Mouse (Mus musculus): Measurements from ENCODE around the gene Krtap19-9b.

Gene Krtap19-9b

DNA sequence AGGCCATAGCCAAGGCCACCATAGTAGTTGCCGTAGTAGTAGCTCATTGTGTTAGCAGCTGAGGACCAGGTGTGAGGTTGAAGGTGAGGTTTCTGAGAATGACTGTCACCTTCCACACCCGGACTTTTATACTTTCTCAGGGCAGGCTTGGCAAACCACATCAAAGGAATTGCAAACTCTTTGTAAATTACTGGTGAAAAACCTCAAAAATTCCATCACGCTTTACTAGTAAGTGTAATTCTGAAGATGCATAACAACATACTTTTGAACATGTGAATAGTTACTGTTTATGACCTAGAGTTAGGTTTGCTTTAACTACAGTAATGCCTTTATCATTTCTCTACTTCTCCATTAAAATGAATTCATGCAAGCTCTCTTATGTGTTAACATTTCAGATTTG is at the start of gene Krtap19-9b:
Krtap19-9b (minus strand) TSS at position 101 of the 400 bp plus-strand sequence.
- DNase-seq (ENCODE audit: low spot score): no peak

- DNase-seq (ENCODE audit: low spot score): no peak
Measured at GRCm38 (mm10) chr16:88962773-88963172, 30.7 kb upstream of the Krtap19-9b start, which contains the start of gene Krtap16-3. TSS of gene Krtap16-3 (minus strand) at chr16:88962873.

DNA sequence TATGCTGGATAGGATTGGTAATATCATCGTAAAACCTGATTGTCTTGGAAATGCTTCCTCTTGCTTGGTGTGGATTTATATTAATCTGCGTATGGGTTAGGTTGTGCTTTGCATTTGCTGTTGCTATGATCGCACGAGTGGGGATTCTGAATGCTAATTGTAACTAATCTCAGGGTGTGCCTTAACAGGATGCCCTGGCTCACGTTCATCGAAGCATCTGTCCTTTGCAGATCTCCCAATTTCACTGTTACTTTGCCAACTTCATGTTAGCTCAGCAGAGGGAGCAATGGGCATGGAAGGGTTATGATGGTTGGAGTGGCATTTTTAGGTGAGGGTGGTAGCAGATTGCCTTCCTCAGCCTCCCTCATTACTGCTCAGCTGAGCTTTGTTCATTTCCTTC is 9.0 kb upstream of the Krtap19-9b start:
- no peak for DNase-seq (ENCODE audit: low spot score)

- DNase-seq (ENCODE audit: low spot score): no peak
Measured at GRCm38 (mm10) chr16:88938252-88938651, 6.2 kb upstream of the Krtap19-9b start.

DNA sequence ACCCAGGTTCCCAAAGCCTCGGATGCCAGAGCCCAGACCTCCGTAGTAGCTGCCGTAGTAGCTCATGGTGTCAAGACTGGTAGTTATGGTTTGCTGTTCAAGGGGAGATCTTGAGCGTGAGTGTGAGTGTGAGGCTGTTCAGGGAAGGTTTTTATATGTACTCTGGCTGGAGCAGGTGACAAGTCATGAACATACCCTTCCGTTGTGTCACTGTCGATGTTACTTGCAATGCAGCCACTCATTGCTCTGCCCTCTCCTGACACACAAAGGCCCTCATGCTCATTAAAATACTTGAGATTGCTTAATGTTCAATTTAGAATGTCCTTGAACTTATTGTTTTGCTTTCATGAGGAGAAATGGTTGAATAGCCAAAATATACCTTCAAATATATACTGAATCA is 35.7 kb downstream of the Krtap19-9b start, which contains the start of gene Krtap19-5:
Krtap19-5 (minus strand) TSS at position 101 of the 400 bp plus-strand sequence.
- DNase-seq (ENCODE audit: low spot score): no peak

GRCm38 (mm10) chr16:88886870-88887269 is 45.2 kb downstream of the Krtap19-9b start:
- no peak for DNase-seq (ENCODE audit: low spot score)

- DNase-seq (ENCODE audit: low spot score): no peak
Measured at GRCm38 (mm10) chr16:88884989-88885388, 47.1 kb downstream of the Krtap19-9b start, which contains the start of gene Krtap19-4. TSS of gene Krtap19-4 (minus strand) at chr16:88885089.

Data from adipocyte (in vitro differentiated cells).